Mouse (Mus musculus) midbrain, postnatal 0 days (tissue): ENCODE results near the gene Als2cr12. TPM values are rescaled to one million over a fixed set of nuclear protein-coding genes. Genes with fewer than 3 reads are reported as not detected.

ENCODE experiments used
- ATAC-seq: fragments of 200-750 bp; cut with Nextera tagmentation; 2 replicates; pipeline ENCODE4 v1.8.0; 2017; ENCODE audit warnings: moderate number of reproducible peaks, mild to moderate bottlenecking, moderate TSS enrichment, moderate library complexity; ENCODE audit not compliant: low FRiP score
- DNase-seq: peaks from one replicate; pipeline ENCODE4 v3.0.0-alpha.2; 2015; ENCODE audit warnings: low spot score
- H3K27ac ChIP-seq: fragments of 300-500 bp; sonication (generic); 2 replicates; pipeline ENCODE4 v1.5.1; 2014; ENCODE audit warnings: low read depth, mild to moderate bottlenecking, low read length, mixed read lengths
- H3K27me3 ChIP-seq: fragments of 300-500 bp; sonication (generic); 2 replicates; pipeline ENCODE4 v1.6.1; 2014; ENCODE audit warnings: low read length, control low read depth, mixed read lengths; ENCODE audit not compliant: insufficient read depth
- H3K36me3 ChIP-seq: fragments of 300-500 bp; sonication (generic); 2 replicates; pipeline ENCODE4 v1.6.1; 2014; ENCODE audit warnings: low read length, control low read depth, mixed read lengths; ENCODE audit not compliant: insufficient read depth
- H3K4me1 ChIP-seq: fragments of 300-500 bp; sonication (generic); 2 replicates; pipeline ENCODE4 v1.6.1; 2014; ENCODE audit warnings: mild to moderate bottlenecking, control low read depth, antibody characterized with exemption, low read length, mixed read lengths; ENCODE audit not compliant: insufficient read depth
- H3K4me2 ChIP-seq: fragments of 300-500 bp; sonication (generic); 2 replicates; pipeline ENCODE4 v1.6.1; 2014; ENCODE audit warnings: low read depth, mild to moderate bottlenecking, low read length, mixed read lengths; ENCODE audit not compliant: poor library complexity, severe bottlenecking
- H3K4me3 ChIP-seq: fragments of 300-500 bp; sonication (generic); 2 replicates; pipeline ENCODE4 v1.5.1; 2014; ENCODE audit warnings: low read depth, mild to moderate bottlenecking, low read length, moderate library complexity
- H3K9ac ChIP-seq: fragments of 300-500 bp; sonication (generic); replicated peaks from 2 replicates; pipeline ENCODE4 v1.6.1; 2014; ENCODE audit warnings: mild to moderate bottlenecking, low read length, moderate library complexity, mixed read lengths; ENCODE audit not compliant: poor library complexity, severe bottlenecking
- H3K9me3 ChIP-seq: fragments of 300-500 bp; sonication (generic); 2 replicates; pipeline ENCODE4 v1.6.1; 2016; ENCODE audit warnings: low read length, control low read depth
- CTCF ChIP-seq: IDR thresholded peaks from 2 replicates; pipeline ENCODE4 v1.5.1; 2016; ENCODE audit warnings: antibody characterized with exemption, mild to moderate bottlenecking
- WGBS: fragments of 180-500 bp; shearing (Covaris S2); extraction: QIAGEN DNeasy Blood & Tissue Kit; methylation state at CpG from one replicate; pipeline ENCODE4 v1.1.7; 2014; 5-methylcytosine and 5-hydroxymethylcytosine counted together
- polyA plus RNA-seq: library from polyadenylated mRNA; unstranded; fragments of >200 nt; fragmentation: Nextera tagmentation; extraction: Ambion mirVana; gene quantifications from 2 replicates; pipeline ENCODE4 v1.2.1, GENCODE M21; 2015
- total RNA-seq: library from RNA; depleted of rRNA; stranded (reverse); fragments of >200 nt; gene quantifications from 2 replicates; pipeline ENCODE4 v1.2.3, GENCODE M21; 2014; rRNA removed

Als2cr12 gene
- total and polyA plus RNA-seq, 2 experiments from 2014 or later = not detected

DNA sequence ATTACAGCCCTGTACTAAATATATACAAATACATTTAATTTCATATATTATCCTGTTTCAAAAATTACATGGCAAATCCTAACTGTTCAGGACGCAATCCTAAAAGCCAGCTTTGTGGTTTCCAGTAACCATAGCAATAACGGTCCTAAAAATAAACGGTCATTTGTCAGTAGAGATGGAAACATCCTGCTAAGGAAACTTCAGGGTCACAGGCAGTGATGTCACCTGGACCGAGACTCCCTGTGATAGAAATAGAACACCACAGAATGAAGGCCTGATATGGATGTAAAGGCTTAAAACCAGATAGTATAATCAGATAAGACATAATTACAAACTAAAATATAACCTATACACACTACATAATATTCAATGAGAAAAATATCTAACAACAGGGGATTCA lies 92.1 kb downstream of the Als2cr12 start:
- DNase-seq (no peak), ATAC-seq (no peak)
- Histone ChIP-seq H3K9me3 (no peaks in the 10 kb centered on the region), H3K36me3 (no peaks in the 10 kb centered on the region), H3K4me3 (no peak overlapping the region), H3K4me2 (no peak overlapping the region), H3K27me3 (no peaks in the 10 kb centered on the region), H3K4me1 (no peaks in the 10 kb centered on the region), H3K27ac (no peak overlapping the region), H3K9ac (no peak overlapping the region)
- whole genome bisulfite sequencing = 82% methylated on average over 4 of the region's 4 CpGs
- TF ChIP-seq CTCF = no peak

DNA sequence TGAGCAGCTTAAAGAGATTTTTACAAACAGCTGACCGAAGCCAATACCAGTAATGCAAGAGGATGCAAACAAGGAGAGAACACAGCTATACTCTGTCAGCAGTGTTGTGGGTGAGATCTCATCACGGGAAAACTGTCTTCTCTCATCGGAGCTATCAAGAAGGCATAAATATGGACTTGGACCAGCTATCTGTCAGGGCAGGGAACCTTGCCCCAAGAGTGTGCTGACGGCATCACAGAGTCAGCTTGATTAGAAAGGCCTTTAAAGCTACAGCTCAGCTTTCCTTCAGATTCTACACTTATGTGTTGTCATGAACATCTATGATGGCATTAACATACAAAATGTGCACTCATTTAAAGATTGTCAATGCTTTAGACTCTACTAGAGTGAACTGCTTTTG lies 93.1 kb downstream of the Als2cr12 start:
- Histone ChIP-seq H3K4me1 (no peaks in the 10 kb centered on the region), H3K36me3 (no peaks in the 10 kb centered on the region), H3K4me3 (no peak overlapping the region), H3K27me3 (no peaks in the 10 kb centered on the region), H3K4me2 (no peak overlapping the region), H3K27ac (no peak overlapping the region), H3K9ac (no peak overlapping the region), H3K9me3 (no peaks in the 10 kb centered on the region)
- DNase-seq (no peak), ATAC-seq (no peak)
- 81% methylated on average over 4 of the region's 4 CpGs for WGBS
- no peak for TF ChIP-seq CTCF

Other genes starting within 250 kb of the Als2cr12 start
- 45.1 and 84.8 TPM in 2 replicates for gene Orc2, start 190.9 kb downstream of the Als2cr12 start, total RNA-seq
- 13.5 and 16.1 TPM in 2 replicates for gene Orc2, start 190.9 kb downstream of the Als2cr12 start, polyA plus RNA-seq
- gene Fam126b, start 109.7 kb downstream of the Als2cr12 start, total RNA-seq = 18.1 and 23.6 TPM in 2 replicates
- gene Fam126b, start 109.7 kb downstream of the Als2cr12 start, polyA plus RNA-seq = 9.8 and 11.7 TPM in 2 replicates
- gene Ndufb3, start 109.6 kb downstream of the Als2cr12 start, total RNA-seq = 87.1 and 89.2 TPM in 2 replicates
- 204 and 212 TPM in 2 replicates for gene Ndufb3, start 109.6 kb downstream of the Als2cr12 start, polyA plus RNA-seq
- 15.3 and 17.4 TPM in 2 replicates for gene Cflar, start 15.5 kb upstream of the Als2cr12 start, total RNA-seq
- 15.8 and 16.7 TPM in 2 replicates for gene Cflar, start 15.5 kb upstream of the Als2cr12 start, polyA plus RNA-seq
- 2.2 and 2.5 TPM in 2 replicates for gene Casp8, start 99.4 kb upstream of the Als2cr12 start, total RNA-seq
- 3.5 and 4.3 TPM in 2 replicates for gene Casp8, start 99.4 kb upstream of the Als2cr12 start, polyA plus RNA-seq